Mouse (Mus musculus) myocyte (in vitro differentiated cells): ENCODE data around the gene Etfb. TPM values are rescaled to one million over a fixed set of nuclear protein-coding genes. Genes with fewer than 3 reads are reported as not detected.

Experiments used
- H3K27me3 ChIP-seq: one replicate; pipeline ENCODE4 v1.6.1; 2011; ENCODE audit not compliant: control insufficient read depth, insufficient read depth, insufficient read length
- H3K36me3 ChIP-seq: one replicate; pipeline ENCODE4 v1.6.1; 2011; ENCODE audit not compliant: control insufficient read depth, insufficient read depth
- H3K4me2 ChIP-seq: one replicate; pipeline ENCODE4 v1.6.1; 2011; ENCODE audit warnings: low read depth, control low read depth
- H3K4me3 ChIP-seq: one replicate; pipeline ENCODE4 v1.5.1; 2011; ENCODE audit warnings: mild to moderate bottlenecking, control low read depth, moderate library complexity
- H3K79me2 ChIP-seq: one replicate; pipeline ENCODE4 v1.6.1; 2011; ENCODE audit not compliant: control insufficient read depth, insufficient read depth
- H3ac ChIP-seq: one replicate; pipeline ENCODE4 v1.6.1; 2011; ENCODE audit not compliant: control insufficient read depth, insufficient read length
- CEBPB ChIP-seq: IDR thresholded peaks from 2 replicates; pipeline ENCODE4 v1.6.1; 2011; ENCODE audit warnings: mild to moderate bottlenecking, moderate library complexity; ENCODE audit not compliant: poor library complexity, insufficient read depth, severe bottlenecking
- E2F4 ChIP-seq: IDR thresholded peaks from one replicate; pipeline ENCODE4 v1.6.1; 2011; ENCODE audit warnings: mild to moderate bottlenecking, control low read depth, moderate library complexity; ENCODE audit not compliant: insufficient read depth
- MAX ChIP-seq: IDR thresholded peaks from one replicate; pipeline ENCODE4 v1.6.1; 2011; ENCODE audit warnings: low read depth, mild to moderate bottlenecking, control low read depth
- MYOD1 ChIP-seq, 3 experiments: IDR thresholded peaks; one replicate each; pipeline ENCODE4 v1.6.1; 2011; ENCODE audit warnings: control low read depth in 2 of 3, low read depth in 2 of 3, mild to moderate bottlenecking in 2 of 3, moderate library complexity in 1 of 3; ENCODE audit not compliant: insufficient read length in 2 of 3, control insufficient read depth in 1 of 3
- MYOG ChIP-seq, 3 experiments: IDR thresholded peaks; one replicate each; pipeline ENCODE4 v1.6.1; 2011; ENCODE audit warnings: control low read depth in 2 of 3, low read depth in 2 of 3, mild to moderate bottlenecking in 2 of 3; ENCODE audit not compliant: insufficient read length in 2 of 3, control insufficient read depth in 1 of 3, insufficient read depth in 1 of 3
- POLR2A ChIP-seq: IDR thresholded peaks from one replicate; pipeline ENCODE4 v1.6.1; 2011; ENCODE audit warnings: low read depth, mild to moderate bottlenecking, control low read depth, moderate library complexity; ENCODE audit not compliant: insufficient read length
- POLR2AphosphoS2 ChIP-seq: IDR thresholded peaks from one replicate; pipeline ENCODE4 v1.6.1; 2011; ENCODE audit warnings: low read depth, control low read depth; ENCODE audit not compliant: insufficient read length
- REST ChIP-seq: IDR thresholded peaks from one replicate; pipeline ENCODE4 v1.6.1; 2011; ENCODE audit warnings: mild to moderate bottlenecking, control low read depth, moderate library complexity; ENCODE audit not compliant: insufficient read depth, insufficient read length
- SRF ChIP-seq: IDR thresholded peaks from one replicate; pipeline ENCODE4 v1.6.1; 2011; ENCODE audit warnings: low read depth; ENCODE audit not compliant: control insufficient read depth, insufficient read length
- TCF12 ChIP-seq: IDR thresholded peaks from one replicate; pipeline ENCODE4 v1.6.1; 2011; ENCODE audit warnings: mild to moderate bottlenecking, control low read depth; ENCODE audit not compliant: poor library complexity, insufficient read depth, severe bottlenecking
- TCF3 ChIP-seq: IDR thresholded peaks from one replicate; pipeline ENCODE4 v1.6.1; 2011; ENCODE audit warnings: low read depth, control low read depth; ENCODE audit not compliant: insufficient read length
- USF1 ChIP-seq: IDR thresholded peaks from one replicate; pipeline ENCODE4 v1.6.1; 2011; ENCODE audit warnings: low read depth, mild to moderate bottlenecking, control low read depth, moderate library complexity
- polyA plus RNA-seq: library from polyadenylated mRNA; unstranded; fragments of >200 nt; fragmentation: generic; extraction: Trizol; gene quantifications from one replicate; pipeline ENCODE4 v1.2.1, GENCODE M21; 2012; ENCODE audit warnings: missing spikeins

The Etfb gene
- 244 TPM for polyA plus RNA-seq

DNA sequence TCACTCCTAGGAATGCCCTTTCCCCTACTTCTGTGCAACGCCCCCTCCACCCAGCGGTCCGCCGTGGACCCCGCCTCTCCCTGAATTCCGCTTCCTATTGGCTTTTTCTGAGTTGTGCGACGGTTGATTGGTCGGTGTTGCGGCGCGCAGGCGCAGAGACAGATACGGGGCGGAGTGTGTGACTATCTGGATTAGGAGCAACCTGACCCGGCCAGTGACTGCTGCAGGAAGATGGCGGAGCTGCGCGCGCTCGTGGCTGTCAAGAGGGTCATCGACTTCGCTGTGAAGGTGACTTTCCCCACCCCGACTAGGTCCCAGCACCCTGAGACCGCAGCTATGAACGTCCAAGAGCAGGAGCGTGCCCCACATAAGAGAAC is at the start of gene Etfb, which contains the start of gene Gm45233:
TSS of gene Etfb (plus strand) at position 167 of the 377 bp plus-strand sequence.
TSS of gene Gm45233 (plus strand) at position 212 of the 377 bp plus-strand sequence.
- Histone ChIP-seq H3K36me3 (no peaks in the 10 kb centered on the region), H3K4me3 (peak within 1 kb of the TSS; percentile 69), H3K4me2 (peak within 1 kb of the TSS; percentile 99), H3K79me2 (peaks cover 11% of the 10 kb centered on the region), H3K27me3 (no peaks in the 10 kb centered on the region), H3ac (peak within 1 kb of the TSS; percentile 44)
- TF ChIP-seq MAX (peak; percentile 21), MYOD1 (IDR thresholded peaks at IDR 0.05; ENCODE audit: control insufficient read depth in 1 of 3, insufficient read length in 2 of 3, low read depth in 2 of 3) (peak in 1 of 3 experiments; percentile 47), MYOG (IDR thresholded peaks at IDR 0.05; ENCODE audit: control insufficient read depth in 1 of 3, insufficient read depth in 1 of 3, insufficient read length in 2 of 3, low read depth in 2 of 3) (peak in 1 of 3 experiments; percentile 45), POLR2A (peak; percentile 99), TCF12 (no peak), E2F4 (no peak), REST (peak; percentile 42), POLR2AphosphoS2 (peak; percentile 98), SRF (no peak), TCF3 (no peak), USF1 (no peak), CEBPB (no peak)

DNA sequence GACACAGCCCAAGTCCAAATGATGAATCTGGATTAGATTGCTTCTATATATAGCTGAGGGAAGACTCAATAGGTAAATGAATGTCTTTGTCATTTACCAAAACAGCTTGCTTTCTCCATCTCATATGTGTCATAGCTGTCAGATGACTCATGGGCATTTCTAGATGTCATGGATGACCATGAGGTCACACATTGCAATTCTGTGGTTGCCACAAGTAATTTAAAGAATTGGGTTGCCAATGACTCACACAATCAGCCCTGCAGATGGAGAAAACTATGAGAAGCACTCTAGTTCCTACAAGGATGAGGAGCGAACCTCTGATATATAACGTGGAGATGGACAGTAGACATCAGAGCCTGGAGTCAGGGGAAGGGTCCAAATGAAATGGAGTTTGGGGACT is 44.4 kb upstream of the Etfb start:
- Histone ChIP-seq H3K79me2 (no peaks in the 10 kb centered on the region), H3K36me3 (no peaks in the 10 kb centered on the region), H3ac (no peak overlapping the region), H3K27me3 (no peaks in the 10 kb centered on the region), H3K4me3 (no peak overlapping the region), H3K4me2 (peak overlapping the region; percentile 53)
- TF ChIP-seq MYOD1 (IDR thresholded peaks at IDR 0.05; ENCODE audit: control insufficient read depth in 1 of 3, insufficient read length in 2 of 3, low read depth in 2 of 3) (no peak), CEBPB (peak; percentile 77; the same call in 1 of the 2 replicates)

- Histone ChIP-seq H3ac (no peak overlapping the region), H3K79me2 (no peaks in the 10 kb centered on the region), H3K27me3 (no peaks in the 10 kb centered on the region), H3K4me2 (no peak overlapping the region), H3K36me3 (no peaks in the 10 kb centered on the region), H3K4me3 (no peak overlapping the region)
- no peak for TF ChIP-seq E2F4
- no peak for TF ChIP-seq TCF3
- TF ChIP-seq TCF12: no peak
- no peak for TF ChIP-seq POLR2AphosphoS2
- no peak for TF ChIP-seq CEBPB
- no peak for TF ChIP-seq USF1
- TF ChIP-seq REST: no peak
- TF ChIP-seq MYOD1 (IDR thresholded peaks at IDR 0.05; ENCODE audit: control insufficient read depth in 1 of 3, insufficient read length in 2 of 3, low read depth in 2 of 3): no peak
- no peak for TF ChIP-seq POLR2A
- TF ChIP-seq SRF: no peak
- no peak for TF ChIP-seq MYOG (IDR thresholded peaks at IDR 0.05; ENCODE audit: control insufficient read depth in 1 of 3, insufficient read depth in 1 of 3, insufficient read length in 2 of 3, low read depth in 2 of 3)
- TF ChIP-seq MAX: no peak
Observed at GRCm38 (mm10) chr7:43402718-43403117, 41.2 kb upstream of the Etfb start.

GRCm38 (mm10) chr7:43407573-43407972 is 36.3 kb upstream of the Etfb start:
- no peak for TF ChIP-seq POLR2AphosphoS2
- no peak for TF ChIP-seq TCF3
- TF ChIP-seq SRF: no peak
- no peak for TF ChIP-seq USF1
- TF ChIP-seq CEBPB: no peak
- no peak for TF ChIP-seq MYOD1 (IDR thresholded peaks at IDR 0.05; ENCODE audit: control insufficient read depth in 1 of 3, insufficient read length in 2 of 3, low read depth in 2 of 3)
- no peak for TF ChIP-seq MAX
- TF ChIP-seq REST: no peak
- no peak for TF ChIP-seq E2F4
- TF ChIP-seq MYOG (IDR thresholded peaks at IDR 0.05; ENCODE audit: control insufficient read depth in 1 of 3, insufficient read depth in 1 of 3, insufficient read length in 2 of 3, low read depth in 2 of 3): no peak
- no peak for TF ChIP-seq POLR2A
- no peak for TF ChIP-seq TCF12
- no peak overlapping the region for H3ac ChIP-seq
- no peak overlapping the region for H3K4me2 ChIP-seq
- no peak overlapping the region for H3K4me3 ChIP-seq
- H3K27me3 ChIP-seq: no peaks in the 10 kb centered on the region
- no peaks in the 10 kb centered on the region for H3K79me2 ChIP-seq
- no peaks in the 10 kb centered on the region for H3K36me3 ChIP-seq

- Histone ChIP-seq H3K36me3 (no peaks in the 10 kb centered on the region), H3K4me2 (no peak within 1 kb of the TSS), H3ac (no peak within 1 kb of the TSS), H3K4me3 (no peak within 1 kb of the TSS), H3K27me3 (no peaks in the 10 kb centered on the region), H3K79me2 (no peaks in the 10 kb centered on the region)
- TF ChIP-seq CEBPB: no peak
Observed at GRCm38 (mm10) chr7:43408131-43408553, 35.7 kb upstream of the Etfb start, which contains the start of gene Siglecg. Siglecg (plus strand) TSS chr7:43408204.
